Mouse (Mus musculus): ENCODE measurements around the gene Olfr64. TPM values are rescaled to one million over a fixed set of nuclear protein-coding genes. Genes with fewer than 3 reads are reported as not detected.

Gene Olfr64
- total and polyA plus RNA-seq, 3 experiments: not detected

- Histone ChIP-seq H3K4me3 (ENCODE audit: control insufficient read depth in 1 of 2, insufficient read depth in 1 of 2, low read depth in 2 of 2, low read length in 2 of 2) (no peak within 1 kb of the TSS), H3K9me3 (replicated peaks; ENCODE audit: insufficient read depth, low read length) (no peaks in the 10 kb centered on the region), H3K36me3 (ENCODE audit: control insufficient read depth in 1 of 2, insufficient read depth in 2 of 2, low read length in 2 of 2) (no peaks in the 10 kb centered on the region), H3K27ac (ENCODE audit: control insufficient read depth, low read depth, low read length) (no peak within 1 kb of the TSS), H3K79me2 (ENCODE audit: control insufficient read depth, insufficient read depth, low read length, poor library complexity) (no peaks in the 10 kb centered on the region), H3K4me1 (ENCODE audit: control insufficient read depth in 1 of 2, insufficient read depth in 2 of 2, low read length in 2 of 2) (no peaks in the 10 kb centered on the region), H3K9ac (ENCODE audit: control insufficient read depth, low read depth, low read length, poor library complexity, severe bottlenecking) (no peak within 1 kb of the TSS), H3K27me3 (ENCODE audit: control insufficient read depth in 1 of 2, insufficient read depth in 2 of 2, low read length in 2 of 2) (no peaks in the 10 kb centered on the region; a peak in 1 of 4 replicates)
- TF ChIP-seq MYC (IDR thresholded peaks at IDR 0.05; ENCODE audit: low read depth, low read length) (no peak), UBTF (IDR thresholded peaks at IDR 0.05; ENCODE audit: borderline replicate concordance, insufficient read depth, low read depth, low read length) (no peak), MEF2A (IDR thresholded peaks at IDR 0.05; ENCODE audit: extremely low read depth, insufficient replicate concordance, low read depth, low read length, poor library complexity, severe bottlenecking) (no peak), USF2 (IDR thresholded peaks at IDR 0.05; ENCODE audit: borderline replicate concordance in 1 of 2, insufficient read depth in 1 of 2, low read depth in 1 of 2, low read length in 2 of 2) (no peak), RCOR1 (IDR thresholded peaks at IDR 0.05; ENCODE audit: low read depth, low read length) (no peak), KAT2A (conservative IDR thresholded peaks at IDR 0.05; ENCODE audit: low read depth, low read length) (no peak), E2F4 (IDR thresholded peaks at IDR 0.05; ENCODE audit: borderline replicate concordance, low read depth, low read length) (no peak)
- no peak for DNase-seq (ENCODE audit: low read depth, low spot score)
Measured at GRCm38 (mm10) chr7:103886152-103886551, 8.1 kb downstream of the Olfr64 start, which contains the start of gene Olfr66. TSS of gene Olfr66 (minus strand) at chr7:103886252.

- Histone ChIP-seq H3K27ac (ENCODE audit: control insufficient read depth, low read depth, low read length) (no peak overlapping the region), H3K9me3 (replicated peaks; ENCODE audit: insufficient read depth, low read length) (no peaks in the 10 kb centered on the region), H3K36me3 (ENCODE audit: control insufficient read depth in 1 of 2, insufficient read depth in 2 of 2, low read length in 2 of 2) (peaks cover 0 to 7% of the 10 kb centered on the region in 2 experiments; a peak in 2 of 4 replicates), H3K9ac (ENCODE audit: control insufficient read depth, low read depth, low read length, poor library complexity, severe bottlenecking) (no peak overlapping the region), H3K4me1 (ENCODE audit: control insufficient read depth in 1 of 2, insufficient read depth in 2 of 2, low read length in 2 of 2) (peaks cover 5 to 8% of the 10 kb centered on the region in 2 experiments; a peak in 2 of 4 replicates), H3K27me3 (ENCODE audit: control insufficient read depth in 1 of 2, insufficient read depth in 2 of 2, low read length in 2 of 2) (no peaks in the 10 kb centered on the region), H3K79me2 (ENCODE audit: control insufficient read depth, insufficient read depth, low read length, poor library complexity) (no peaks in the 10 kb centered on the region; the same call in 1 of the 2 replicates), H3K4me3 (ENCODE audit: control insufficient read depth in 1 of 2, insufficient read depth in 1 of 2, low read depth in 2 of 2, low read length in 2 of 2) (no peak overlapping the region)
- DNase-seq (ENCODE audit: low read depth, low spot score): peak; percentile 48
- no peak for TF ChIP-seq USF1 (IDR thresholded peaks at IDR 0.05; ENCODE audit: low read depth, low read length)
- TF ChIP-seq NRF1 (IDR thresholded peaks at IDR 0.05; ENCODE audit: insufficient read depth, low read depth, low read length, poor library complexity, severe bottlenecking): no peak
- TF ChIP-seq MYB (IDR thresholded peaks at IDR 0.05; ENCODE audit: low read depth, low read length): no peak
- TF ChIP-seq TCF12 (IDR thresholded peaks at IDR 0.05; ENCODE audit: low read depth, low read length): peak; percentile 98
- TF ChIP-seq SIN3A (IDR thresholded peaks at IDR 0.05; ENCODE audit: low read length): peak; percentile 37; the same call in 1 of the 2 replicates
- peak; percentile 87 for TF ChIP-seq ETS1 (IDR thresholded peaks at IDR 0.05; ENCODE audit: low read depth, low read length)
- TF ChIP-seq TAL1 (IDR thresholded peaks at IDR 0.05; ENCODE audit: low read length): peak; percentile 90
- TF ChIP-seq ELF1 (IDR thresholded peaks at IDR 0.05; ENCODE audit: low read depth, low read length): no peak
- peak; percentile 25; the same call in 1 of the 2 replicates for TF ChIP-seq MYC (IDR thresholded peaks at IDR 0.05; ENCODE audit: low read depth, low read length)
- peak; percentile 91 to 96 for TF ChIP-seq EP300 (IDR thresholded peaks at IDR 0.05; ENCODE audit: low read depth in 1 of 2, low read length in 2 of 2)
- peak; percentile 96 for TF ChIP-seq GATA1 (IDR thresholded peaks at IDR 0.05; ENCODE audit: low read depth, low read length)
- peak; percentile 83 for TF ChIP-seq RCOR1 (IDR thresholded peaks at IDR 0.05; ENCODE audit: low read depth, low read length)
Measured at GRCm38 (mm10) chr7:103877093-103877492, 17.2 kb downstream of the Olfr64 start.
